Mouse (Mus musculus) C2C12 (cell line): ENCODE data around the gene Piwil1.

ENCODE experiments used
- CTCF ChIP-seq: IDR thresholded peaks from one replicate; pipeline ENCODE4 v1.5.1; 2011; ENCODE audit not compliant: control insufficient read depth, insufficient read depth, insufficient read length
- MAX ChIP-seq: IDR thresholded peaks from one replicate; pipeline ENCODE4 v1.6.1; 2011; ENCODE audit warnings: mild to moderate bottlenecking, control low read depth
- MYOD1 ChIP-seq: IDR thresholded peaks from one replicate; pipeline ENCODE4 v1.6.1; 2011; ENCODE audit warnings: low read depth; ENCODE audit not compliant: control insufficient read depth, insufficient read length
- MYOG ChIP-seq: IDR thresholded peaks from one replicate; pipeline ENCODE4 v1.6.1; 2011; ENCODE audit not compliant: control insufficient read depth, insufficient read length; ENCODE audit errors: extremely low read depth
- USF1 ChIP-seq: IDR thresholded peaks from one replicate; pipeline ENCODE4 v1.6.1; 2011; ENCODE audit warnings: low read depth, mild to moderate bottlenecking, control low read depth, moderate library complexity

DNA sequence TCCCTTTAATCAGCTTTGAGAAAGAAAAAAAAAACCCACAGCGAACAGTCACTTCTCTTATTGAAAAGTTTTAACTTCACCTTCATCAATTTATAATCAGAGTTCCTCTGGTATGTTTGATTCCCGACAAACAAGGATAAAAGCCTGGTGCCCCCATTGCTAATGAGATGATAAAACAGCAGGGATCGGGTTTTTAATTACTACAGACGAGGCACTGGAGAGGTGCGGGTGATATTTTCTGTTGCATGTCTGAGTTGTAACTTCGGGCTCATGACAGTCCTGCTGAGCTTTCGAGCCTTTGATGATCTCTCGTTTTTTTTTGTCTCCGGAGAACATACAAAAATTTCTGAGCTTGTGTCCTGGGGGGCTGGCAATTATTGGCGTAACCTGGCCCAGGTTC is 5.5 kb upstream of the Piwil1 start:
- TF ChIP-seq MYOD1 (no peak), USF1 (no peak), CTCF (no peak), MYOG (no peak), MAX (no peak)
